Mouse (Mus musculus) erythroblast, embryonic 14.5 days (primary cell): Measurements from ENCODE around the gene Il1rn.

ENCODE experiments used
- GATA1 ChIP-seq: IDR thresholded peaks from 2 replicates; pipeline ENCODE4 v1.6.1; 2012; ENCODE audit warnings: low read length, inconsistent platforms, mixed read lengths
- TAL1 ChIP-seq: IDR thresholded peaks from 3 replicates; pipeline ENCODE4 v1.6.1; 2012; ENCODE audit warnings: low read length, inconsistent platforms, mixed read lengths

GRCm38 (mm10) chr2:24397115-24397514 is 60.5 kb downstream of the Il1rn start:
- TF ChIP-seq TAL1 (no peak), GATA1 (no peak)
